Mouse (Mus musculus) heart, adult 2 months (tissue): Measurements from ENCODE around the gene Gm10840. TPM values are rescaled to one million over a fixed set of nuclear protein-coding genes. Genes with fewer than 3 reads are reported as not detected.
"Not testable (repeated sequence)": the region's sequence is repeated elsewhere in the genome, so short reads cannot be mapped to it uniquely, and the experiment has no call there.

Experiments used
- DNase-seq, 2 experiments: peaks; one replicate each; pipeline ENCODE4 v3.0.0; 2021
- H3K27ac ChIP-seq: fragments of 200-600 bp; 2 replicates; pipeline ENCODE4 v1.8.1; 2022
- H3K27me3 ChIP-seq: fragments of 200-500 bp; 2 replicates; pipeline ENCODE4 v1.6.1; 2012; ENCODE audit warnings: mild to moderate bottlenecking, low read length, inconsistent platforms, mixed read lengths; ENCODE audit not compliant: control insufficient read depth, insufficient read depth
- H3K36me3 ChIP-seq: fragments of 200-500 bp; 2 replicates; pipeline ENCODE4 v1.6.1; 2012; ENCODE audit warnings: low read length, inconsistent platforms; ENCODE audit not compliant: control insufficient read depth, insufficient read depth
- H3K4me1 ChIP-seq: fragments of 200-500 bp; 2 replicates; pipeline ENCODE4 v1.6.1; 2011; ENCODE audit warnings: low read length; ENCODE audit not compliant: control insufficient read depth, insufficient read depth
- H3K4me3 ChIP-seq: fragments of 200-600 bp; 2 replicates; pipeline ENCODE4 v1.8.1; 2022
- H3K79me2 ChIP-seq: fragments of 200-500 bp; replicated peaks from 2 replicates; pipeline ENCODE4 v1.6.1; 2012; ENCODE audit warnings: mild to moderate bottlenecking, inconsistent platforms, low read length, moderate library complexity, mixed read lengths; ENCODE audit not compliant: control insufficient read depth, insufficient read depth
- H3K9ac ChIP-seq: fragments of 200-500 bp; 2 replicates; pipeline ENCODE4 v1.6.1; 2012; ENCODE audit warnings: low read depth, mild to moderate bottlenecking, control low read depth, inconsistent platforms, low read length, mixed read lengths
- CTCF ChIP-seq: fragments of 200-600 bp; IDR thresholded peaks from 2 replicates; pipeline ENCODE4 v1.8.1; 2022; ENCODE audit warnings: antibody characterized with exemption, mild to moderate bottlenecking, moderate library complexity
- EP300 ChIP-seq: fragments of 200-500 bp; IDR thresholded peaks from 2 replicates; pipeline ENCODE4 v1.6.1; 2011; ENCODE audit warnings: low read depth, low read length, control low read depth; ENCODE audit not compliant: insufficient read depth
- POLR2A ChIP-seq: fragments of 200-500 bp; IDR thresholded peaks from 2 replicates; pipeline ENCODE4 v1.6.1; 2011; ENCODE audit warnings: mild to moderate bottlenecking, low read depth, low read length, control low read depth; ENCODE audit not compliant: insufficient read depth
- WGBS: fragments of 180-500 bp; shearing (Covaris S2); methylation state at CpG from one replicate; pipeline ENCODE4 v1.1.7; 2018; 5-methylcytosine and 5-hydroxymethylcytosine counted together
- intact Hi-C: fragments of 180-260 bp; cut with DNase I; formaldehyde crosslinking; loops from one replicate; pipeline ENCODE4 v1.15.1; 2025
- long read RNA-seq: library from polyadenylated mRNA; stranded (forward); transcript quantifications from one replicate; pipeline ENCODE4 v2.0.0, GENCODE M21; 2021
- polyA plus RNA-seq: library from polyadenylated mRNA; depleted of rRNA; stranded (reverse); fragments of >200 nt; gene quantifications from 2 replicates; pipeline ENCODE4 v1.2.3, GENCODE M21; 2012; rRNA removed
- total RNA-seq, 2 experiments: library from RNA; stranded (reverse); gene quantifications; 2 replicates each; pipeline ENCODE4 v1.2.3; 2021

Gene Gm10840
- total RNA-seq, result not detected
- polyA plus RNA-seq, result not detected in 2 replicates
- long read RNA-seq, result 0 reads

DNA sequence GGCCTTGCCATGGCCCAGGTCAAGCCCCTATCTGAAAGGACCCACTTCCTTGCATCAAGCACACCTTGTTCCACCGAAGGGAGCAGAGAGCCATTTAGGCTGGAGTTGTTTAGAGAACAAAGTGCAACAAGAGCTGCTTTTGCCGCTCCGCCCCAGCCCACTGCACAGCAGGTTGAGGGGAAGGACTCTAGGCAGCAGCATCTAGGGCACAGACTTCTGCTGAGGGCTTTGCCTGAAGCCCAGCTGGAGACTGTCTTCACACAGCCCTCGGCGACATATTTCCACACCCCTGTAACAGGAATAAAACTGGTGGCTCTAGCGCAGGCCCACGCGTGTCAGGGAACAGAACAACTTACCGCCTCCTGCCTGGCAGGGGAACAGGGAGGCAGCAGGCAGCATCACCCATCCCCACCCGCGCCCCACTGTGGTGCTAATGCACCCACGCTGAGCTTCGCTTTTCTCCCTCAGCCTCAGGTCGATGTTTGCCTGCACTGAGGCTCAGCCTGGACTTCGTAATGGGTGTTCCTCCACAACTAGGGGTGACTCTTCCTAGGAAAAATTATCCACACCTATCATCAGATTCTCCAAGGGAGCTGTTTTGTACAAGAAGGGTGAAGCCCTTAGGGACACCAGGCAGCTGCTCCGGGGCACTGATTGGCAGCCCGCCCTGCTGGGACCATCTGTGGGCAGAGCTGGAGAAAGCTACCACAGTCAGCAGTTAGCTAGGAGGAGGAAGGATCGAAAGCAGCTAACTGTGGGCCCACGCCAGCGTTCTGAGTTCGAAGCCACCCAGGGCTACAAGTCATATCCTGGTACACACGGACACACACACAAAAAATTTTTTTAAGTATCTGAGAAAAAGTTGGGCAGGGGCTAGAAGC, at the start of gene Gm10840, which contains the start of gene Limd2:
TSS of gene Gm10840 (plus strand) at position 10 of the 881 bp plus-strand sequence.
TSS of gene Limd2 (minus strand) at position 20 of the 881 bp plus-strand sequence.
- intact Hi-C loops, result loop anchor here (1.0 to 2.0 kb wide), 3 partner anchors 25 to 74 kb away; no protein-coding TSS in a partner anchor
- Histone ChIP-seq H3K27ac (peak within 1 kb of the TSS; percentile 78), H3K9ac (peak within 1 kb of the TSS; percentile 96), H3K27me3 (no peaks in the 10 kb centered on the region), H3K36me3 (no peaks in the 10 kb centered on the region), H3K79me2 (no peaks in the 10 kb centered on the region), H3K4me1 (peaks cover 7% of the 10 kb centered on the region), H3K4me3 (peak within 1 kb of the TSS; percentile 75)
- DNase-seq, result peak; percentile 50 to 55
- TF ChIP-seq EP300, result no peak
- TF ChIP-seq POLR2A, result no peak
- no peak for TF ChIP-seq CTCF
- WGBS, result 60% methylated on average over 22 of the region's 22 CpGs

DNA sequence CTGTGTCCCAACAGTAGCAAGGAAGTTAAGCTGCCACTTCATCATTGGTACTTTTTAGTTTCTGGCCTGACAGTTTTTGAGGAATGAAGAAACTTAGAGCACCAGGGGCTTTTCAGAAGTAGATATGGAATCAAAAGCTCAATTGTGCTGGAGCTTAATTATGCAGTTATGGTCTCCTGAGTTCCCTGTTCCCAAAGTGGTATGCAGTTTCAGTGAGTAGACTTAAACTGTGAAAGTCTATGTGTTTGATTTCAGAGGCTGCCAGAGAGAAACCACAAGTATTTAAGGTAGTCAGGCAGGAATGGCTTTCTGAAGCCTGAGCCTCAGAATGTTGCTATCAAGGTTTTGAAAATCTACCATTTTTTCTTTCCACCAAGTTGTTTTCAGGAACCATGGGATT, 49.0 kb upstream of the Gm10840 start:
- intact Hi-C loops, result no loop called here
- H3K79me2 ChIP-seq, result peaks cover 2% of the 10 kb centered on the region; the same call in 1 of the 2 replicates

DNA sequence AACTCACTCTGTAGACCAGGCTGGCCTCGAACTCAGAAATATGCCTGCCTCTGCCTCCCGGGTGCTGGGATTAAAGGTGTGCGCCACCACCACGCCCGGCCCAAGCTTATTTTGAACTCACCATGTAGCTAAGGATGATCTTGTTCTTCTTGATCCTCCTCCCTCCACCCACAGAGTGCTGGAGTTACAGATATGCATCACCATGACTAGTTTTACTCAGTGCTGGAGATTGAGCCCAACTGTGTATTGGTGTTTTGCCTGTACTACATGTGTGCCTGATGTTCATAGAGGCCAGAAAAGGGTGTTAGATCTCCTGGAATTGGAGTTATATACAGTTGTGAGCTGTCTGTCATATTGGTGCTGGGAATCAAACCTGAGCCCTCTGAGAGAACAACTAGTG, 38.4 kb upstream of the Gm10840 start:
- TF ChIP-seq POLR2A (no peak), EP300 (no peak), CTCF (no peak)
- intact Hi-C loops, result no loop called here
- Histone ChIP-seq H3K27me3 (no peaks in the 10 kb centered on the region), H3K9ac (no peak overlapping the region), H3K79me2 (no peaks in the 10 kb centered on the region), H3K4me1 (no peaks in the 10 kb centered on the region; the same call in 1 of the 2 replicates), H3K36me3 (peaks cover 18% of the 10 kb centered on the region), H3K27ac (peak overlapping the region; percentile 43), H3K4me3 (no peak overlapping the region)
- 93% methylated on average over 5 of the region's 5 CpGs for WGBS
- no peak for DNase-seq

More for the DNA sequence above, 49.0 kb upstream of the Gm10840 start:
- no peak for TF ChIP-seq EP300
- TF ChIP-seq POLR2A, result no peak
- TF ChIP-seq CTCF, result no peak
- no peak overlapping the region for H3K9ac ChIP-seq
- no peaks in the 10 kb centered on the region for H3K4me1 ChIP-seq
- H3K27me3 ChIP-seq, result no peaks in the 10 kb centered on the region
- no peak overlapping the region for H3K27ac ChIP-seq
- DNase-seq, result no peak
- peaks cover 6% of the 10 kb centered on the region for H3K36me3 ChIP-seq
- H3K4me3 ChIP-seq, result no peak overlapping the region

DNA sequence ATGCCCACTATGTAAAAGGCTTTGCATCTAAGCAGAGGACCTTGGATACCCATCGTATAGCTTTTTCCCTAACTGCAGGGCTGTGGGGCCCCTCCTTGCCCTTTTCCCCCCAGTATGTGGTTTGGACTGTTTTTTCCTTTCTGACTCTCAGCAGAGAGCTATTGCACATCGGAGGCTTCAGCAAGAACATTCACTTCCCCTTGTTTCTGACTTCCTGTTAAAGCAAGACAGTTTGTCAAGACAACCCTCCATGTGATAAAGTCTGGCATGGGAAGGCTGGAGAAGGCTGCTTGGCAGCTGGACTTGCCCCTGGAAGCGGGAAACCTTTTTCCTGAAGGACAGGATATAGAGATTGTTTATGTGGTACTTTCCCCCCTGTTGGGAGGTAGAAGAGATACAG, 37.9 kb upstream of the Gm10840 start:
- peak overlapping the region; percentile 43 for H3K27ac ChIP-seq
- no peak overlapping the region for H3K9ac ChIP-seq
- peaks cover 15% of the 10 kb centered on the region for H3K36me3 ChIP-seq
- no peaks in the 10 kb centered on the region for H3K27me3 ChIP-seq
- no peaks in the 10 kb centered on the region for H3K79me2 ChIP-seq
- TF ChIP-seq EP300 (no peak), CTCF (no peak), POLR2A (no peak)
- 33% methylated on average over 3 of the region's 3 CpGs for WGBS
- no peaks in the 10 kb centered on the region; the same call in 1 of the 2 replicates for H3K4me1 ChIP-seq
- intact Hi-C loops, result no loop called here
- DNase-seq, result peak in 1 of 2 experiments; percentile 39
- no peak overlapping the region for H3K4me3 ChIP-seq

DNA sequence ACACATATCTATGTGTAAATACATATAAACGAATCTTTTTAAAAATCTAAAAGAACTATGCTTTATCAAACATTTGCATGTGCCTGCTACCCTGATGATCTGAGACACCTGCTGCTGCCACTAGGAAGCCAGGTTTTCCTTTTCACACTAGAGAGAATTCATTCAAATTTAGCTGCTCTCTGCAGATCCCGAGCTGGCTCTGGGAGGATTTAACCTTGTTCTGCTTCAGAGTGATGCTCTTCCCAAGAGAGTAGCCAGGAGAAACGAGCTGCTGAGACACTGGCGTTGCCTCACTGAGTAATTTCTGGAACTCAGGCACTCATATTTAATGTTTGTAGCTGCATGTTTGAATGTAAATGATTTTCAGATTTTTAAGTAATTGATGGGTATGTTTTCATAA, 35.9 kb upstream of the Gm10840 start:
- Histone ChIP-seq H3K4me3 (no peak overlapping the region), H3K36me3 (peaks cover 11% of the 10 kb centered on the region), H3K27me3 (no peaks in the 10 kb centered on the region), H3K79me2 (no peaks in the 10 kb centered on the region), H3K4me1 (no peaks in the 10 kb centered on the region; the same call in 1 of the 2 replicates), H3K9ac (no peak overlapping the region), H3K27ac (no peak overlapping the region)
- TF ChIP-seq CTCF (no peak), EP300 (no peak), POLR2A (no peak)
- WGBS, result 68% methylated on average over 4 of the region's 4 CpGs
- no peak for DNase-seq
- intact Hi-C loops, result no loop called here

DNA sequence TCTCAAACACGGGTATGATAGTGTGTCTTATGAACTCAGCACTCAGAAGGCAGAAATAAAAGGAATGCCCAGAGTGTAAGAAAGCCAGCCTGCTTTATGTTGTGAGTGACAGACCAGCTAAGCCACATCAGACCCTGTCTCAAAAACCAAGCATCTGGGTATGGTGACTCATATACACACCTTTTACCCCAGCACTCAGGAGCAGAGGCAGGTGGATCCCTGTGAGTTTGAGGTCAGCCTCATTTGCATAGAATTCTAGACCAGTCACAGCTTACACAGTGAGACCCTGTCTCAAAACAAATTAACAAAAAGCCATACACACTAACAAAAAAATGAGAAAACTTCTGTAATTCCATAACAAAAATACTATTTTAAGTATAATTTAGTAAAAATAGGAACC, 34.8 kb upstream of the Gm10840 start:
- intact Hi-C loops, result no loop called here
- Histone ChIP-seq H3K27me3 (no peaks in the 10 kb centered on the region), H3K27ac (no peak overlapping the region), H3K36me3 (peaks cover 11% of the 10 kb centered on the region), H3K9ac (no peak overlapping the region), H3K79me2 (no peaks in the 10 kb centered on the region; the same call in 1 of the 2 replicates), H3K4me3 (no peak overlapping the region), H3K4me1 (no peaks in the 10 kb centered on the region; the same call in 1 of the 2 replicates)
- WGBS, result 68% methylated on average over 1 of the region's 1 CpGs
- TF ChIP-seq POLR2A (no peak), EP300 (no peak), CTCF (no peak)
- no peak for DNase-seq

DNA sequence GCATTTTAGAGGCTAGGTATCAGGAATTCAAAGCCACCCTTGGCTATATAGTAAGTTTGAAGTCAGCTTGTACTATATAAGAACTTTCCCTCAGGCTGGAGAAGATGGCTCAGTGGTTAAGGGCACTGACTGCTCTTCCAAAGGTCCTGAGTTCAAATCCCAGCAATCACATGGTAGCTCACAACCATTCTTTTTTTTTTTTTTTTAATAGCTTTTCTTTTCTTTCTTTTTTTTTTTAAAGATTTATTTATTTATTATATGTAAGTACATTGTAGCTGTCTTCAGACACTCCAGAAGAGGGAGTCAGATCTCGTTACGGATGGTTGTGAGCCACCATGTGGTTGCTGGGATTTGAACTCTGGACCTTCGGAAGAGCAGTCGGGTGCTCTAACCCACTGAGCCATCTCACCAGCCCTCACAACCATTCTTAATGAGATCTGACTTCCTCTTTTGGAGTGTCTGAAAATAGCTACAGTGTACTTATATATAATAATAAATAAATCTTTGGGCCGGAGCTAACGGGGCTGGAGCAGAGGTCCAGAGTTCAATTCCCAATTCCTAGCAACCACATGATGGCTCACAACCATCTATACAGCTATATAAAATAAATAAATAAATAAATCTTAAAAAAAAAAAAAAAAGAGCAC, 33.8 kb upstream of the Gm10840 start:
- H3K27ac ChIP-seq, intact Hi-C loops, H3K36me3 ChIP-seq, H3K9ac ChIP-seq, H3K27me3 ChIP-seq, H3K79me2 ChIP-seq, DNase-seq, H3K4me3 ChIP-seq, H3K4me1 ChIP-seq: not testable (repeated sequence)
- 92% methylated on average over 6 of the region's 6 CpGs for WGBS
